Mouse (Mus musculus): ENCODE data around the gene Col23a1.

Col23a1 gene

DNA sequence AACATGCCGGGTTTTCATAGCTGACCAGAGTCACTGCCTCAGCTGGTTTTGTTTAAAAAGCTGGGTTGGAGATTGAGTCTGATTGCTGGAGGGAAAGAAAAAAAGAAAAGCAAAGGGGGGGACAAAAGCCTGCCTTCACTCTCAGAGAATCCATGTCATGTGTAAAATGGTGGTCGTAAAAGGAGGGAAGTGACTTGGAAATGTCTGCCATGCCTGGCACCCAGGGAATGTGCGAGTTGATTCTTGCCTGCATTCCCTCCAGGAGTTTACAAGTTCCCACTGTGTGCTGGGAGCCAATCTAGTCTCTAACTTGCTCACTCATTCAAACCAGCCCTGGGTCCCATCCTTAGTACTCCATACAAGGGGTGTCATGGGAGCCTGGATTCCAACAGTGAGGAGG is 100.8 kb downstream of the Col23a1 start:
- DNase-seq, result no peak

DNA sequence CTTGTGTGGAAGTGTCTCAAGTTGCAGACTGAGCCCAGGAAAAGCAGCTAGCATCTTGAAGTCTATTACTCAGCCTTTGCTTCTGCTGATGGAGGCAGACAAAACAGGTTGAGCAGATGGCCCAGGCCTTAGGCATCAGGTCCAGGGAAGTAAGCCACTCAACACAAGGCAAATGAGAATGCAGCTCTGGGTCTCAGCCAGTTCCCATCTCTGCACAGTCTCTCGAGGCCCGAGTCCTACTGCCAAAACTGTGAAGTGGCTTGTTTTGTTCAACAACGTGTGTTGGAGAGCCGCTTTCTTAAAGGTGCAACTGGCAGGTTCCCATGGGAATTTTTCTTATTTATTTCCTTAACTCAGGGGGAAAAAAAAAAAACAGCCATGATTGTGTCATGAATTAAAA is 101.8 kb downstream of the Col23a1 start:
- DNase-seq, result no peak

DNA sequence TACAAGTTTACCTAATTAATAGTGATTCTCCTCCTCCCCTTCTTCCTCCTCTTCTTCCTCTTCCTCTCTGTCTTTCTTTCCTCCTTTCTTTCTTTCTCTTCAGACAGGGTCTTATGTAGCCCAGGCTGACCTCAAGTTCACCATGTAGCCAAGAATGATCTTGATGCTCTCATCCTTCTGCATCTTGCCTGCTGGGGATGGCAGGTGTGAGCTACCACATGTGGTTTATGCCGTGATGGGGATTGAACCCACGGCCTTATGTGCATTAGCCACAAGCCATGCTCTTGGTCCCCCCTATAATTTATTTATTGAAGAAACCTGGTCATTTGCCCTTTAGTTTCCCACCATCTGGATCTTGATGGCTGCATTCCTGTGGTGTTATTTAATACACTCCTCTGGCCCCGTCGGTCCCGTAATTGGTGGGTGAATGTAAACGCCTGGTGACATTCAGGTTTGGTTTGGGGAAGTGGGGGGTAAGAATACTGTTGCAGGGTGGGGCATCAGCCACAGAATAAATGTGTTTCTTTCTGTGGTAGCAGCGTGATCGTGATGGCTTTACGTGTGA is 104.7 kb downstream of the Col23a1 start:
- no peak for DNase-seq

DNA sequence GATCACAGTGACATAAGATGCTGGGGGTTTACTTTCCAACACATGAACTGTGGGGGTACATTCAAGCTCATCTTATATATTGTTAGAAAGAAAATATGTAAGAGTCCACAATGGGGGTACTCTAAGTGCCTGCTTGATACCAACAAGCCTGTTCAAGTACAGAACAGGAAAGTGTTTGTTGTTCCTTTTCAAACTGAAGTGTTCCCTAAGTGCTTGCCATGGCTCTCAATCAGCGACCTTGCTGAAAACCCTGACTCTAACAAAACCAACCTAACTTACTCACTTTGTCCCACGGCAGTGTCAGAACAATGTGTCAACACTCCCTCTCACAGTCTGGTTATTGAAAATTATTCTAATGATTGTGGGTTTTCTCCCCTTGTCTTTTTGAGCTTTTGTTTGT is 106.7 kb downstream of the Col23a1 start:
- no peak for DNase-seq

DNA sequence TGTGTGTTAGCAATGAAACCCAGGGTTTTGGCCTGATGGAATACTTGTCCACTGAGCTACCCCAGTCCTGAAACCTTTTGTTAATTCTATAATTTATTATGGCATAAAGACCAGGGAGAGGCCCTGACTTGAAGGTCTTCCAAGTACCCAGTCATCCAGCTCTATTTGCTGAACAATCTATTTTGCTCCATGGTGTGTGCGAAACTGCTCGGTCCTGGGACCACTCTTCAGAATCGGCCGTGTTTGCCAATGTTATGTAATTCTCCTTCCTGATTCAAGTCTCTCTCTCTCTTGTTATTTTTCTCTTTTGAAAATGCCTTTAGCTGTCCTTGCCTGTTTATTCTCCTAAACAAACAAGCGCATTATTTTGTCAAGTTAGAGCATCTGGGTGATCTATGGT is 108.4 kb downstream of the Col23a1 start:
- no peak for DNase-seq

DNA sequence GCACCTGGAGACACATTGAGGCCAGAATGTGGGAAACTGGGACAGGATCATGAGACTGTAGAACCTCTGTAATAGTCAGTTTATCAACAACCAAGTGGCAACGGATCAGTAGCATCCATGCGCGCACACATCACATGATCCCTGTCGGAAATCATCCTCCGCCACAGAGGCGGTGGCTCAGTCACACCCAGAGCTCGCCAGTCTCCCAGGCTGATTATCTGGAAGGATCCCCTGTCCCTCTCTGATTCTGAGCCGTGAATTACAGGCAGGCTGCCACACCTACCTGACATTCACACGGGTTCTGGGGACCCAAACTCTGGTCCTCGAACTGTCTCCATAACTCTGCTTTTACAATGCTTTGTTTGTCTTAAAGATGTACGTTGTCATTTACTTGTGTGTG is 110.6 kb downstream of the Col23a1 start:
- no peak for DNase-seq

DNA sequence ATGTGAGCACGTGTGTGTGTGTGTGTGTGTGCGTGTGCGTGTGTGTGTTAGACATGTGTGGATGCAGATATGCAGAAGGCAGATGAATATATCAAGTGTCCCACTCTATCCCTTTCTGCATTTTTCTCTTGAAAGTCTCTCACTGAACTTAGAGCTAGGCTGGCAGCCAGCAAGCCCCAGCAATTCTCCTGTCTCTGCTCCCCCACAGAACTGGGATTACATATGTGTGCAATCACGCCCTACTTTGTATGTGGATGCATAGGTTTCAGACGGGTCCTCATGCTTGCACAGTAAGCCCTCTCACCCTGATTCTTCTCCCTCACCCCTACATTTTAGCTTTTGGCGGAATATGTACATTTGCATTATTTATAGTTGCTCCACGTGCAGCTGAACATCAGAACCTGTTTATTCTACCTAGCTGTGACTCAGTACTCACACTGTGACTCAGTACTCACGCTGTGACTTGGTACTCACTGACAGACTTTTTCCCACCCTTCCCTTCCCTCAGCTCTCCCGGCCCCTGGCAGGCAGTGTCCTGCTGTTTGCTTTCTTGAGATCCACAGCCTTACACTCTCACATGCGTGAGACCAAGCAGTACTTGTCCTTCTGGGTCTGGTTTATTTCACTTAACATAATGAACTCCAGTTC is 111.9 kb downstream of the Col23a1 start:
- DNase-seq, result no peak

DNA sequence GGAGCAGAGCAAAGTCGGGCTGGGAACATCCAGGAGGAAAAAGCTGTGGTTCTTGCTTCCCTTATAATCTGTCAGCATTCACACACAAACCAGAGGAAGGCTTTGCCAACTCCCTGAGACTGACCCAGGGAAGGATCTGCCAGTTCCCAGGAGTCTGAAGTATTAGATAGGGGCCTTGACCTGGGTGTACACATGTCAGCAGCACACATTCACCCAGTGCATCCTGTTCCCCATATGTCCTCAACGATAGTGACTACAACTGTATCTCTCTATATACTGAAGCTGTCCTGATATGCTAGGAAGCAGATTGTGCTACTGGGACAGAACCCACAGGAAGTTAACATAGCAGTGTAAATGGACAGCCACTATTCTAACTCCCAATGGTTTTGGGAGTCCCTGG is 114.2 kb downstream of the Col23a1 start:
- DNase-seq, result no peak

DNA sequence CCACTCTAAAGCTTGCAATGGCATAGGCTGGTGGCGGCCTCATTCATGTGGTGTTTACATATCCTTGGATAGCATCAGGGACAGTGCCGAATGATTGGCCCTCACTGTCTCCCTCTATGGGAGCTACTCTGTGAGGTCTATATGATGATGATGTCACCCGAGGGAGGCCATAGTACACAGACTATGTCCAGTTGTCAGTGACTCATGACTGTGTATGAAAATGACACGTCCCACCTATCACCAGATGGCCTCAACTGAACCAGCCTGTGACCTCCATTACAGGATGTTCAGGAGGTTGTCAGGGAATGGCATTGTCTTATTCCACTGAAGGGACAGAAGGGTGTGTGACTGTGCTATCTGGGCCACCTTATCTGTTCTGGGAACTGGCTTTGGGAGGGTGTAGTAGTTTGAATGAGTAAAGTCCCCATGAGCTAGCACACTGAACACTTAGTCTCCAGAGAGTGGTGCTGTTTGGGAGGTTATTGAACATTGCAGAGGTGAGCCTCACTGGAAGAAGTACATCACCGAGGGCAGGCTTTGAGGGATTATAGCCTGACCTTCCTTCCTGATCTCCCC is 115.2 kb downstream of the Col23a1 start:
- no peak for DNase-seq

DNA sequence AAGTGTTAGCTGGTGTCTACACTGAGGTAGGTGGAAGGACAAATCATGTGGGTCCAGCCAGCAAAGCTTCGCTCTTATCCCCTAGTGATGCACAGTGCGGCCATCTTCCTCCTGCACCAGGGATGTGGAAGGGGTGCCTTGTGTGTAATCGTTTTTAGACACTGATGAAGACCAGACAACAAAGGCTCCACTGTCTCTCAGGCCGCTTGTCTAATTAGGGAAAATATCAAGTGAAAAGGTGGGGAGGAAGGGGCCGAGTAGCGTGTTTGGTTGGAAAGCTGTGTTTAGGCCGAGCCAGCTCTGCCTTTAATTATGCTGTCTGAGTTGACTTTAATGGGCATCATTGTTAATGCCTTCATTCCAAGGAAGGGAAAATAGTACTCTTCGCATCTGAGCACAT is 116.8 kb downstream of the Col23a1 start:
- peak; percentile 88 for DNase-seq

DNA sequence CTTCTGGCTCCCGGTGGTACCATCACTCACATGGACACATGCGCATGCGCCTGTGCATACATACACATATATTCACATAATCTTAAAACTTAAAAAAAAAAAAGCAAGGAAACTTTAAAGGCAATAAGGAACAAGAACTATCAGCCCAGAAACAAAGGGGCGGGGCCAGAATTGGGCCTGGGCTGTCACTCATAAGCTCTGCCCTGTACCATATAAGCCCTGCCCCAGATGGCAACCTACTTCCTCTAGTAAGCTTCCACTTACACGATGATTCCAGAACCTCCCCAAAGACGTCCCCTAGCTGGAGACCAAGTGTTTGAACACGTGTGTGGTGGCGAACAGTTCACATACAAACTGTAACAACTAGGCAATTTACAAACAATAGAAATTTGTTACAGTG is 117.6 kb downstream of the Col23a1 start:
- DNase-seq, result peak; percentile 50

DNA sequence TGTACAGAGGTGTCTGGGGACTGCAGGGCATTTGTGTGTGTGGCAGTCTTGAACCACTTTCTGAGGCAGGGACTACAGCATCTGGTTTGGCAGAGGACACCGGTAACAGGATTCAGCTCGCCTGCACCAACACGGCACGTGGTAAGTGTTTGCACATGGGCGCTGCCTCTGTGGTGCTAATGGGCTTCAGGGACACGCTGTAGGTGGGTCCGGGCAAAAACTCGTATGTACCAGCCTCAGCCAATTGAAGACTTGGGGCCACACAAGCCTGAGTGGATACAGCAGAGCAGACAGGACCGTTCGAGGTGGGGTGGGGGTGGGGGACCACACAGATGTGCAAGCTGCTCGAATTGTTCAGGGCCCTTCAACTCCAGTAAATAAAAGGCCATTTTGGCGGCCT is 121.1 kb downstream of the Col23a1 start:
- DNase-seq, result no peak

DNA sequence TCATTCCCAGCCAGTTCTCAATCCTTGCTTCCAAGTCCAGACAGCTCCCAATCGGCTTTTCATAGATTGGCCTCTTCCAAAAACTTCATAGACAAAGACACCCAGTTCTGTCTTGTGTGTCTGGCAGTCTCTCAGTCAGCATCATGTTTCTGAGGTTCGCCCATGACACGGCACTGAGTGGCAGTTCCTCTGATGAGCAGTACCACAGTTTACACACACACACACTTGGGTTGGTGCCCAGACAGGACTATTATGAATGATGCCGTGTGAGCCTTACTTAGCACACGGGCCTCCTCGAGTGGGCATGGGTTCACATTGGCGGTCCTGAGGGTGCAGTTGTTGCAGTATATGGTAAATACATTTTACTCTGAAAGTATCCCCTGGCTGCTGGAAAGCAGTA is 124.8 kb downstream of the Col23a1 start:
- DNase-seq, result no peak

DNA sequence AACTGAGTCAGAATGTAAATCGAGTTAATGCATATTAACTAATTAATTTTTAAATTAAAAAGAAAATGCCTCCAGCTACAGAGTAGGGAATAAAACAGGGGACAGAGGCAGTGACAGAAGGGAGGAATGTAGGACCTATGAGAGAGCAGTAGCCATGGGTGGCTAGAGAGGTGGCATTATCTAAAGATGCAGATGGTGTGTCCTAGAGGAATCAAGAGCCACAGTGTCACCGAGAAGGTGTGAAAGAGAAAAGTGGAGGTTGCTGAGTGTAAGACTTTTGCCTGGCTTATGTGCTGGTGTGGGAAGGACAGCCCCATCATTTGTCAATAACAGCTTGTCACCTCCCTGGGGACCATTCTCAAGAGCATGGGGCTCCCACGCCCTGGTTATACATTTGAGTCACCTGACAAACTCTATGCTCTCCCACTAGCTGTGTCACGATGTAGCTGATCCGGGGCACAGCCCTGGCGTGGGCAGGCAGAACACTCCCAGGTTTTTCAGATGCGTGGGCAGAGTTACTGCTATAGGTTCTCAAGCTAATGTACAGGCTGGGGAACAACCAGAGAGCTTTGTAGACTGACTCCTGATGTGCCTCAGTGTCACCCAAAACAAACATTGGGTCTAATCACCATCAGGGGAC is 125.4 kb downstream of the Col23a1 start:
- DNase-seq, result no peak

DNA sequence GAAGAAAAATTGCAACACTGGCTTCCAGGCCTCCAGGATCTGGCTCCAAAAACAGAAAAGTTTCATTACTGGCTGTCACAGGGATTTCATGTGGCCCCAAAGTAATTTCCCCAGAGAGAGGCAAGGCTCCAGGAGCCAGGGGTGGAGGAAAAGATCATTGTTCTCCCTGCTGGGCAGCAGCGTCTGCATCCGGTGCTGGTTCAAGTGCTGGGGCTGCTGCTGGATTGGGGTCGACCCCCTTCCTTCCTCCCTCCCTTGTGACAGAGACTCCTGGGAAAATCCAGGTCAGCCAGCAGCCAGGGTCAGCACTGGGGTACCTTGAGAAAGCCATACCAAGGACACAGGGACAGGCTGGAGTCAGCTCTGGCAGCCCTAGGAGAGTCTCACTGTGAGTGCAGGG is 129.1 kb downstream of the Col23a1 start:
- no peak for DNase-seq

DNA sequence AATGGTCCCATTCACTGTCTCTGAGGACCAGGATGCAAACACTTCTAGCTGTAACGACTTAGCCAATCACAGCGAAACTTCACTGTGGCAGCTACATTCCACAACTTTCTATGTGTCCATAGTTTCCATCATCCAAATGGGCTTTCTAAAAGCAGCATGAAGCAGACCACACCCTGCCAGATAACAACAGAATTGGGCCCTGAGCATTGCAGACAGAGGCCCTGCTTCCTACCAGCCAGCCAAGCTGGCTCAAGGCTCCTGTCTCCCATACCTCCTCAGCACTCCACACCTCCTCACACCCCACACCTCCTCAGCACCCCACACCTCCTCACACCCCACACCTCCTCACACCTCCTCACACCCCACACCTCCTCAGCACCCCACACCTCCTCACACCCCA is 132.2 kb downstream of the Col23a1 start:
- no peak for DNase-seq

DNA sequence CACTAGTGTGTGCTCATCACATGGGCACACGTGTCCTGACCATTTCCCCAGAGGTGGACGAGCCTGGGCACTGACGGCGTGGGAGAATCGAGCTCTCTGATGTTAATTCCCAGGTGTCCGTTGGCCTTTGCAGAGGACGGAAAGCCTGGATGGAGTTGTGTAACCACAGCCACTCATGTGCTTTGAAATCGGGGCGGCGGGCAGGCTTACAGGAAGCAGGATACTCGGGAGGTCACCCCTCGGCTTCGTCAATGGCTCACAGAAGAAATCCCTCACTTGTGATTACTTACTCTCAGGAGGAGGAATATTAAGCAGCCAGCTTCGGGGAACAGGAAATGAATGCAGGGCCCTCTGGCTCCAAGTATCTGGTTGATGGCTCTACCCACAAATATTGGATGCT is 133.0 kb downstream of the Col23a1 start:
- DNase-seq, result no peak

DNA sequence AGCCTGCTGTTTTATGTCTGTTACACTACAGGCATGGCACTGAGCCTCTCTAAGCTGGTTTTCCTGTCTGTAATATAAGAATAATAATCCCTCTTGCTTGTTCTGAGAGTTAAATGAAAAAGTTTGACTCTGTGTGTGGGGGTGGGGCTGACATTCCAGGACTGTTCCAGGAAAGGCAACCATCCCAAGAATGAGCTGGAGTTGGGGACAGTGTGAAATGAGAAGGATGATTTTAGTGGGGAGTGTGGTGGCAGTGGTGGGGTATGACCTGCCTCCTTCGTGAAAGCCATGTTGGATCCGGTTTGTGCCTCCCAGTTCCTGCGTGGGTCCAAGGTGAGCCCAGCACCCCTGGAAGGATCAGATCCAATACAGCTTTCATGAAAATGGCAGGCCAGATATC is 136.4 kb downstream of the Col23a1 start:
- no peak for DNase-seq

DNA sequence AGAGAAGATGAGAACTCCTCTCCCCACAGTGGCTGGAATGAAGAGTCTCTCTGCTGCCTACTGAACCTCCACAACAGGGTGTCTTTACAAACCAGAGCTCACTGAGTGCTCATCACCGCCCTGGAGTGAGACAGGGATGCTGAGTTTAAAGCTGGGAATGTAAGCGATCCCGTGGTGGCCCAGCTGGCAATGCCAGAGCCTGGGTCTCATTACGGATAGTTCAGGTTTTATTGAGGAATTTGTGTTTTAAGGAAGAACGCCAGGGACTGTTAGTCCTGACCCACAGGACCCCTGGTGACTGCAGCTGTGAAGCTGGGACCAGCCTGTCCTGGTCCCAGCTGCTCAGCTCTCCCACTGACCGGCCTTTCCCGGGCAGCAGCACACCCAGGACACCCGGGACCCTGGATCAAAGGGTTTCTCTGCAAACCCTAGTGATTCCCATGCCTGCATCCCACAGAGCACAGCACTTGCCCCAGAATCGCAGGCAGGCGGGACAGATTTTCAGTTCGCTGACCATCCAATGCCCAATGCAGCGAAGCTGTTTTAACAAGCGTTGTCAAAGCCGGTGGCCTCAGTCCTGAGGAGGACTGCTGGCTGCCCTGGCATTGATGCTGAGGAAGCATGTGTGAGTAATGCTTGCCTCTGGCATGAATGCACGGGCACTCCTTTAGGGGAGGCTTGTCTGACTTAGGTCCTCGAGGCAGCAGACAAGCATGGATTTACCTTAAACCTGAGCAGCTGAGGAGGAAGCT is 139.9 kb downstream of the Col23a1 start:
- DNase-seq, result peak; percentile 92

DNA sequence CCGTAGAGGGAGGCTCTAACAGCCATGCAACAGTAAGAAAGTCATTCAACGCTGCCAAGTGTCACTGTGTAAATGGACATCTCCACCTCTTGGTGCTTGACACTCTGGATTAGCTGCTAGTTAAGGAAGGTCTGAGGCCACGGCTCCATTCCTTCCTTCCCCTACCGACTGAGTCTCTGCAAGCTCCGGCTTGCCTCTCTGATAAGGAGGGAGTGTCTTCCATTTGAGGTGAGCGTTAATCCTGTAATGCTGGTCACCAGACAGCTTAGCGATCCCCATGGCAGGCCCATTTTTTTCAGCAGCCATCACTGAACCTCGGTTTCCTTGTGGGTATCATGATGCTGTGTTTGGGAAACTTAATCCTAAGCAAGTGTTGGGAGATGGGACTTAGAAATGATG is 140.5 kb downstream of the Col23a1 start:
- DNase-seq, result no peak

DNA sequence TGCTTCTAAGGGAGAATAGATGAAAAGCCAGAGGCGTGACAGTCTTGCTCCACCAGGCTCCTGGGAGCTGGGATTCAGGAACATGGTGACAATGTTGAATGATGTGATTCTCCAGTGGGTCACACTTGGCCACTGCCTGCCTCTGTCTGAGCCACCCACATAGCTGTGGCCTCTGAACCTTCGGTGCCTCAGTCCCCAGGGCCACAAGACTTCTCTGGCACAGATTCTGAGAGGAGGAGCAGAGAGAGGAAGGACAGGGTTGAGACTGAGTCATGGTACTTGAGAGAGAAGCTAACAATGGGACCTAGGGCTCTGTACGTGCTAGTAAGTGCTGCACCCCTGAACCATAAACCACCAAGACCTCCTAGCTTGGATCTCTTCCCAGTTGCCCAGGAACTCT is 141.6 kb downstream of the Col23a1 start:
- DNase-seq, result no peak

DNA sequence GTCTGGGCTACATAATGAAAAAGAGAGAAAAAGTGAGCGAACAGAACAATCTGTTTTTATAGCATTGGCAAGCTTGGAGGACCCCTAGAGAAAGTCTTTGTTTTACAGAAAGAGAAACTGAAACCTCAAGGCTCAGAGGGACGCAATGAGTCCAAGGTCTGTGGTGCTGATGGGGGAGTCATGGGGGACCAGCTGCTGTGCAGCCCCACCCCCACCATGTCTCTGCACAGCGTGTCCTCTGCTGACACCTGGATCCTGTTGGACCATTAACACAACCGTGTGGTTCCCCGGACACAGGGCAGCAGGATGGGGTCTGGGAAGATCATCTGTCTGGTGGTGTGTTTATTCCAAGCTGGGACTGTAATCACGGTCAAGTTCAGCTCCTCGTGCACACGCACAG is 142.2 kb downstream of the Col23a1 start:
- DNase-seq, result no peak

DNA sequence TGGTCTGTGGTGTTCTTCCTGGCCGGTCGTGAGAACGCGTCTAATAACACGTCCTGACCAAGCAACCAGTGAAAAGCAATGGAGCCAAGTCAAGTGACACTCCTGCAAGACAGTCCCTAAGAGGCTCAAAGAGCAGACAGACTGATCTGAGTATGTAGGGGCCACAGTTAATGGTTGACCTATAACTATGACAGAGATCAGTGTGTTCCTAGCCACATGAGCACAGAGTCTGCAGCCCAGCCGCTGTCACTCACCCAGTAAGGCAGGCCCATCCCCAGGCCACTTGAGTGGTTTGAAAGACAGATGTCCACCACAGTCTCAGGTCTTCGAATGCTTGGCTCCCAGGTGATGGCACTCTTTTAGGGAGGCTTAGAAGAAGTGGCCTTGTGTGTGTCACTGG is 152.3 kb downstream of the Col23a1 start:
- no peak for DNase-seq

DNA sequence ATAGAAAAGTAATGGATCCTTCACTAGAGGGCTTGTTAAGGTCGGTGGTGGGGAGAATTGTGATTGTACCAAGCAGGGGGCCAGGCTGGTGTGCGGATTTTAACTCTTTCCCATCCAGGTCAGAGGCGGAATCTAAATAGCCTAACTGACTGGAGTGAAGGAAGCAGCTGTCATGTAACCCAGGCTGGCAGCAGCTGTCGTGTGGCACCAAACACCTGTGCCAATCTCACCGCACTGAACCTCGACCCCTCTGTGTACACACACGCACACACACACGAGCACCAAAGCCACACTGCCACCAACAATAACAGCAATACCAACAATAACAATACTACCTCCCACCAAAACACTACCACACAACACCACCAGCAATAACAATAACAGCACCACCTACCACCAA is 152.9 kb downstream of the Col23a1 start:
- DNase-seq, result no peak
